Mouse (Mus musculus) testis, adult 2 months (tissue): ENCODE measurements at regions not wholly inside any gene's neighbourhood (a gene's known extent, or its start where the extent isn't known, plus 50 kb on each side); places are given as distances from the start of the nearest gene placed in this dataset.

ENCODE experiments used
- CTCF ChIP-seq: fragments of 200-500 bp; IDR thresholded peaks from 2 replicates; pipeline ENCODE4 v1.5.1; 2012; ENCODE audit warnings: low read depth, mild to moderate bottlenecking, inconsistent platforms, low read length, moderate library complexity; ENCODE audit not compliant: control insufficient read depth, insufficient read depth, insufficient replicate concordance
- POLR2A ChIP-seq: fragments of 200-500 bp; IDR thresholded peaks from 2 replicates; pipeline ENCODE4 v1.6.1; 2012; ENCODE audit warnings: low read depth, mild to moderate bottlenecking, inconsistent platforms, low read length, moderate library complexity; ENCODE audit not compliant: control insufficient read depth

DNA sequence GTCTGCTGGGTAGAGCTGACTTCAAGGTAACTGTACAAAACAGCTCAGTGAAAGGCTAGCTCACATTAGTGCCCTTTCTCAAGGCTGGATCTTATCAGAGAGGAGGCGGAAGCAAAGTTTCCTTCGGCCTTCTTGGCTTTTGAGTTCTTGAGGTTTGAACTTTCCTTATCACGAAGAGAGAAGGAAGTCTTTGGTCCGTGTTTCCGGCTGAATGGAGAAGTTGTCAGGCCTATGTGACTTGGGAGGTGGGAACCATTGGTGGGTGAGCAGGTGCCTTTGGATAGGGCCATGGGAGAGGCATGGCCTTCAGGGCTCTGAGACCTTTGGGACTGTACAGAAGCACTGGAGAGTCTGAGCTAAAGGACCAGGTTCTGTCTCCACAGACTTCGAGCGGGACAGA, 128.1 kb upstream of the Haao start:
- no peak for TF ChIP-seq CTCF
- no peak for TF ChIP-seq POLR2A
